Mouse (Mus musculus) kidney, embryonic 15.5 days (tissue): Measurements from ENCODE around the gene Etnk2. TPM values are rescaled to one million over a fixed set of nuclear protein-coding genes. Genes with fewer than 3 reads are reported as not detected.

Source experiments
- ATAC-seq: fragments of 200-750 bp; cut with Nextera tagmentation; replicated peaks from 2 replicates; pipeline ENCODE4 v1.8.0; 2017; ENCODE audit warnings: moderate TSS enrichment; ENCODE audit not compliant: low FRiP score
- H3K27ac ChIP-seq: fragments of 300-500 bp; sonication (generic); 2 replicates; pipeline ENCODE4 v1.5.1; 2015; ENCODE audit warnings: mild to moderate bottlenecking, inconsistent platforms
- H3K27me3 ChIP-seq: fragments of 300-500 bp; sonication (generic); 2 replicates; pipeline ENCODE4 v1.6.1; 2015; ENCODE audit warnings: inconsistent platforms
- H3K36me3 ChIP-seq: fragments of 300-500 bp; sonication (generic); 2 replicates; pipeline ENCODE4 v1.6.1; 2015; ENCODE audit warnings: inconsistent platforms
- H3K4me1 ChIP-seq: fragments of 300-500 bp; sonication (generic); 2 replicates; pipeline ENCODE4 v1.6.1; 2015; ENCODE audit warnings: inconsistent platforms
- H3K4me2 ChIP-seq: fragments of 300-500 bp; sonication (generic); 2 replicates; pipeline ENCODE4 v1.6.1; 2015; ENCODE audit warnings: moderate library complexity, mild to moderate bottlenecking, inconsistent platforms
- H3K4me3 ChIP-seq: fragments of 300-500 bp; sonication (generic); replicated peaks from 2 replicates; pipeline ENCODE4 v1.5.1; 2015; ENCODE audit warnings: mild to moderate bottlenecking, inconsistent platforms
- H3K9ac ChIP-seq: fragments of 300-500 bp; sonication (generic); 2 replicates; pipeline ENCODE4 v1.6.1; 2015; ENCODE audit warnings: mild to moderate bottlenecking, inconsistent platforms
- H3K9me3 ChIP-seq: fragments of 300-500 bp; sonication (generic); replicated peaks from 2 replicates; pipeline ENCODE4 v1.6.1; 2016; ENCODE audit warnings: inconsistent platforms
- WGBS: fragments of 180-500 bp; shearing (Covaris S2); methylation state at CpG from one replicate; pipeline ENCODE4 v1.1.7; 2015; ENCODE audit warnings: mixed read lengths; 5-methylcytosine and 5-hydroxymethylcytosine counted together
- polyA plus RNA-seq: library from polyadenylated mRNA; unstranded; fragments of >200 nt; fragmentation: Nextera tagmentation; extraction: Ambion mirVana; gene quantifications from 2 replicates; pipeline ENCODE4 v1.2.1, GENCODE M21; 2015

Gene Etnk2
- polyA plus RNA-seq = 3.3 and 4.0 TPM in 2 replicates

GRCm38 (mm10) chr1:133363276-133364021 is at the start of gene Etnk2:
TSS of gene Etnk2 (plus strand) at chr1:133363572.
- peak within 1 kb of the TSS; percentile 63 for H3K4me3 ChIP-seq
- H3K9ac ChIP-seq = peak within 1 kb of the TSS; percentile 55
- no peaks in the 10 kb centered on the region for H3K36me3 ChIP-seq
- peak within 1 kb of the TSS; percentile 93 for H3K4me2 ChIP-seq
- peaks cover 32% of the 10 kb centered on the region for H3K27me3 ChIP-seq
- H3K9me3 ChIP-seq = no peaks in the 10 kb centered on the region
- no peak within 1 kb of the TSS for H3K27ac ChIP-seq
- WGBS = 1% methylated on average over 52 of the region's 52 CpGs
- peak; percentile 81 for ATAC-seq
- H3K4me1 ChIP-seq = peaks cover 25% of the 10 kb centered on the region

DNA sequence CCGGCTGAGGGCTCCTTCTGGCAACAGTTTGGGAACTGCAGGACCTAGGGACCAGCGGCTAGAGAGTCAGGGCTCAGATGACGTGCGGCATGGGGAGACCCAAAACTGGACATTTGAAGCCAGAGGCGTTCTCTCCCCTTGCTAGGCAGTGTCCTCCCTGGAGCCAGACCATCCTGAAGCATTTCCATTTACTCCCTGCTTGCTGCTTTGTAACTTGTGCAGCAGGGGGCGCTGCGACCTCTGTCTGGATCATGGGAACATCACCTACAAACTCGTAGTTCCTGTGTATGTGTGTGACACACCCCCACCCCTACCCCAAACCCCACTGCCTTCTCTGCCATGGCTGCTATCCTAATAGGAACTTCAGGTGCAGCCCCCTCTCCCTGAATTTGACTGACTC is 49.0 kb upstream of the Etnk2 start:
- H3K4me2 ChIP-seq = no peak overlapping the region
- no peaks in the 10 kb centered on the region for H3K27me3 ChIP-seq
- WGBS = 28% methylated on average over 8 of the region's 8 CpGs
- no peak for ATAC-seq
- H3K27ac ChIP-seq = no peak overlapping the region
- no peak overlapping the region for H3K4me3 ChIP-seq
- no peaks in the 10 kb centered on the region for H3K9me3 ChIP-seq
- no peaks in the 10 kb centered on the region for H3K36me3 ChIP-seq
- no peak overlapping the region for H3K9ac ChIP-seq
- H3K4me1 ChIP-seq = peaks cover 32% of the 10 kb centered on the region

GRCm38 (mm10) chr1:133315775-133316174 is 47.6 kb upstream of the Etnk2 start:
- Histone ChIP-seq H3K4me3 (no peak overlapping the region), H3K9me3 (no peaks in the 10 kb centered on the region), H3K36me3 (no peaks in the 10 kb centered on the region), H3K27ac (no peak overlapping the region), H3K27me3 (no peaks in the 10 kb centered on the region), H3K9ac (no peak overlapping the region), H3K4me2 (no peak overlapping the region), H3K4me1 (peaks cover 18% of the 10 kb centered on the region)
- WGBS = 77% methylated on average over 6 of the region's 6 CpGs
- no peak for ATAC-seq

GRCm38 (mm10) chr1:133316577-133316976 is 46.8 kb upstream of the Etnk2 start:
- Histone ChIP-seq H3K27me3 (no peaks in the 10 kb centered on the region), H3K4me2 (no peak overlapping the region), H3K36me3 (no peaks in the 10 kb centered on the region), H3K9me3 (no peaks in the 10 kb centered on the region), H3K4me1 (peaks cover 12% of the 10 kb centered on the region), H3K9ac (no peak overlapping the region), H3K27ac (no peak overlapping the region), H3K4me3 (no peak overlapping the region)
- no peak for ATAC-seq
- 81% methylated on average over 4 of the region's 4 CpGs for WGBS

DNA sequence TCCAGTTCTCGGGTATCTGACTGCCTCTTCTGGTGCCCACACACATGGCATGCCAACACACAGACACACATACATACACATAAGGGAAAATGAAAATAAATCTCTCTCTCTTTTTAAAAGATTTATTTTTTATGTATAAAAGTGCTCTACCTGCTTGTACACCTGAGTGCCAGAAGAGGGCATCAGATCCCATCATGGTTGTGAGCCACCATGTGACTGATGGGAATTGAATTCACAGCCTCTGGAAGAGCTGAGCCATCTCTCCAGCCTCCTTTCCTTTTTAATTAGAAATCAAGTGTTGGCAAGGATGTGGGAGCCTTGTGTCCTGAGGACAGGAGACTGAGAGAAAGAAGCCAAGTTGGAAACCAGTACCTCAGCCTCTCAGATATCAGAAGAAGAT is 46.2 kb upstream of the Etnk2 start:
- no peaks in the 10 kb centered on the region for H3K27me3 ChIP-seq
- H3K4me1 ChIP-seq = peaks cover 7% of the 10 kb centered on the region
- H3K9ac ChIP-seq = no peak overlapping the region
- H3K4me3 ChIP-seq = no peak overlapping the region
- no peaks in the 10 kb centered on the region for H3K9me3 ChIP-seq
- ATAC-seq = no peak
- no peak overlapping the region for H3K27ac ChIP-seq
- 76% methylated on average over 1 of the region's 1 CpGs for WGBS
- no peaks in the 10 kb centered on the region for H3K36me3 ChIP-seq
- no peak overlapping the region for H3K4me2 ChIP-seq

DNA sequence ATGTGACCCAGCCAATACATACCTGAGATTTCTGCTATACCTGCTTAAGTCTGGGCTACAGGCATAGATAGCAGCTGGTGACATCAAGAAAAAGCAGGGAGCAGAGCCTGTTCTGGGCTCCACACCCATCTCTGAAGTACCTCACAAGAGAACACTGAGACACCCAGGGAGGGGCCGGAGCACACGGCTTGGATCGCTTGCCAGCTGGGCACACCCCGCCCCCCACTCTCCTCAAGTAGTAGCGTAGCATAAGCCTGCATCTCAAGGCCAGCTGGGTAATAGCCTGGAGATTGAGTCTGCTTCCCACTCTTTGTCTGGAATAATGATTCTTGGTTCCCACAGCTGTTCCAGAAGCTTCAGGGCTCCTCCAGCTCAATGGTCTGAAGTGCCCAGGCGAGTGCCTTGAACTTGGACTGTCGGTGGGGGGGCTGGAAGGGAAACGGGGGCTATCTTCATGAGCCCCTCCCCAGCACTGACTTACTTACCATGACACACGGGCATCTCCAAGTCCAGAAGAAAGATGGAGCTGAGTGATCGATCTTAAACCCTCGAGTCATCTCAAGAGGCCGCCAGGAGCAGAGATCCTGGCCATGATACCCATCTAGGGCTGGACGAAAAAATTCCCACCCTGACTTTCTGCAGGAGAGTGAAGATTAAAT is 42.0 kb upstream of the Etnk2 start, which contains the start of gene Kiss1:
Kiss1 (plus strand) TSS at position 609 of the 659 bp plus-strand sequence.
- Histone ChIP-seq H3K27me3 (no peaks in the 10 kb centered on the region), H3K4me3 (no peak within 1 kb of the TSS), H3K36me3 (no peaks in the 10 kb centered on the region), H3K9ac (no peak within 1 kb of the TSS), H3K27ac (no peak within 1 kb of the TSS), H3K4me2 (no peak within 1 kb of the TSS), H3K9me3 (no peaks in the 10 kb centered on the region), H3K4me1 (peaks cover 6% of the 10 kb centered on the region; the same call in 1 of the 2 replicates)
- WGBS = 84% methylated on average over 13 of the region's 13 CpGs
- no peak for ATAC-seq

DNA sequence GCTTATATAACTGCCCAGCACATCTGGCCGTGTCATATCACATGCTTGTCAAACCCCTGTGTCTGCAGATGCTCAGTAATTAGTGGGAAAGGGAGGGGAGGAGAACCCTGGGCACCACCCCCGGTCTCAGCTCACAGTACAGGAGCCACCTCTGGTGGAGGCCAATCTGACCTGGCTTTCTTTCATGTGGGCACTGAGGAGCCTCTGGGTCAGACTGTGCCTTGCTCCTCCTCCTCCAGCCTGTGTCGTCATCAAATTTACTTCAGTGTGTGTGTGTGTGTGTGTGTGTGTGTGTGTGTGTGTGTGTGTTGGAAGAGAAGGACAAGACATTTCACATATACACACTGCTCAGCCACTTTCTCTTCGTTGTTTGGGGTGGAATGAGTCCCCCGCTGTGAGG is 40.0 kb upstream of the Etnk2 start:
- no peaks in the 10 kb centered on the region for H3K36me3 ChIP-seq
- ATAC-seq = 0 out of 2 replicates have a peak, but pooled peaks have one; percentile 47
- H3K4me2 ChIP-seq = no peak overlapping the region
- H3K4me1 ChIP-seq = peaks cover 6% of the 10 kb centered on the region; the same call in 1 of the 2 replicates
- peaks cover 12% of the 10 kb centered on the region for H3K27me3 ChIP-seq
- no peak overlapping the region for H3K9ac ChIP-seq
- 34% methylated on average over 5 of the region's 5 CpGs for WGBS
- no peak overlapping the region for H3K27ac ChIP-seq
- no peak overlapping the region for H3K4me3 ChIP-seq
- H3K9me3 ChIP-seq = no peaks in the 10 kb centered on the region

DNA sequence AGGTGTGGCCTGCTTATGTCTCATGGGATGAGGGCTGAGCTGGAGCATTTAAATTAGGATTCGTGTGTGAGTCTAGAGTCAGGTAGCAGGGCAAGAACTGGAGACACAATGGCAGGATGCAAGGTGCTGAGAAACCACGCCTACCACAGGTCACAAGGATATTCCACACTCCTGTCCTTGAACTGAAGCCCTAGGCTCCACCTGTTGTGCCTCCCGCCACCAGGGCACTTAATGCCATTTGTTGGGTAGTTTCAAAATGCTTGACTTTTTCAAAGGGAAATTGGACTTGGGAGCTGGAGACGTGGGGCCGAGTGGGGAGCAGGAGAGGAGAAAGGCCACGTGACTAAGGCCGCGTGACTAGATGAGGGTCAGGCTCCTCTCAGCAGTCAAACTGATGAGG is 37.4 kb upstream of the Etnk2 start:
- no peaks in the 10 kb centered on the region for H3K9me3 ChIP-seq
- H3K4me3 ChIP-seq = no peak overlapping the region
- H3K4me1 ChIP-seq = peaks cover 13% of the 10 kb centered on the region
- ATAC-seq = no peak
- H3K27ac ChIP-seq = no peak overlapping the region
- no peaks in the 10 kb centered on the region for H3K36me3 ChIP-seq
- no peak overlapping the region for H3K9ac ChIP-seq
- no peak overlapping the region for H3K4me2 ChIP-seq
- H3K27me3 ChIP-seq = peaks cover 37% of the 10 kb centered on the region
- 77% methylated on average over 8 of the region's 8 CpGs for WGBS

DNA sequence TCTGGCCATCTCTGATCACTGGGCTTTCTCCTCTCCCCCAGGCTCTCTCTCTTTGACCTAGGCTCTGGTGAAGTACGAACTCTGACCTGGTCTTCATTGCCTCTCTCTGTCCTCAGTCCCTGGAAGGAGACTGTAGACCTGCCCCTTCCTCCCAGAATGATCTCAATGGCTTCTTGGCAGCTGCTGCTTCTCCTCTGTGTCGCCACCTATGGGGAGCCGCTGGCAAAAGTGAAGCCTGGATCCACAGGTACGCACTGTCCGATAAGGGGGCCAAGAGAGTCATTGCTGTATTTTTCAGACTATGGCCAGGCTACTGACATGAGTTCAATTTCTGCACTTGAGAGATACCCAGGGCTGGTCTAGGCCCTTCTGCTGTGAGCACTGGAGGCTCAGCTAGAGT is 36.3 kb upstream of the Etnk2 start:
- Histone ChIP-seq H3K9ac (no peak overlapping the region), H3K9me3 (no peaks in the 10 kb centered on the region), H3K27me3 (peaks cover 43% of the 10 kb centered on the region), H3K36me3 (no peaks in the 10 kb centered on the region), H3K4me3 (no peak overlapping the region), H3K4me2 (no peak overlapping the region), H3K27ac (no peak overlapping the region), H3K4me1 (peaks cover 13% of the 10 kb centered on the region)
- ATAC-seq = no peak
- 57% methylated on average over 5 of the region's 5 CpGs for WGBS

DNA sequence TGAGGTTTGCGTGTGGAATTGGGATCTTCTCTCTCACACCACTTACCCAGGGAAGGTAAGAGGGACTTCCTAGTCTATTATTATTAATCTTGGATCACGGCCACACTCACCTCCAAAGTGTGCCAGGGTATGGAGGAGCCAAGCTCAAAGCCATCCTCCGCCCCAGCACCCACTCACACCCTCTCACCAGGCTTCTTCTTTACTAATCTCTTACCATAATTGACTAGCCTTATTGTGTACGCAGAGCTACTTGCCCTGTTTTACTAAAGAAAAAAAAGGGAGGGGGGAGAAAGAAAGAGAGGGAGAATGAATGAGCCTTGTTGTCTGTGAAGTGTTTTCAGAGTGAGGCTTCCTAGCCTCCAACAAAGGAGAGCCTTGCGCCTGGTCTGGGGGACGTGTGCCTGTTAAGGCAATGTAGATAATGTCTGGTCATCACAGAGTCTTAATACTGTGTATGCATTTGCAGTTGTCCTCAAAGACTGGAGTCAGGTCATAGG is 35.0 kb upstream of the Etnk2 start:
- no peak overlapping the region for H3K27ac ChIP-seq
- no peak overlapping the region for H3K4me2 ChIP-seq
- H3K4me3 ChIP-seq = no peak overlapping the region
- H3K4me1 ChIP-seq = peaks cover 8% of the 10 kb centered on the region
- ATAC-seq = no peak
- no peaks in the 10 kb centered on the region for H3K36me3 ChIP-seq
- no peak overlapping the region for H3K9ac ChIP-seq
- 91% methylated on average over 6 of the region's 6 CpGs for WGBS
- H3K9me3 ChIP-seq = no peaks in the 10 kb centered on the region
- H3K27me3 ChIP-seq = peaks cover 43% of the 10 kb centered on the region

DNA sequence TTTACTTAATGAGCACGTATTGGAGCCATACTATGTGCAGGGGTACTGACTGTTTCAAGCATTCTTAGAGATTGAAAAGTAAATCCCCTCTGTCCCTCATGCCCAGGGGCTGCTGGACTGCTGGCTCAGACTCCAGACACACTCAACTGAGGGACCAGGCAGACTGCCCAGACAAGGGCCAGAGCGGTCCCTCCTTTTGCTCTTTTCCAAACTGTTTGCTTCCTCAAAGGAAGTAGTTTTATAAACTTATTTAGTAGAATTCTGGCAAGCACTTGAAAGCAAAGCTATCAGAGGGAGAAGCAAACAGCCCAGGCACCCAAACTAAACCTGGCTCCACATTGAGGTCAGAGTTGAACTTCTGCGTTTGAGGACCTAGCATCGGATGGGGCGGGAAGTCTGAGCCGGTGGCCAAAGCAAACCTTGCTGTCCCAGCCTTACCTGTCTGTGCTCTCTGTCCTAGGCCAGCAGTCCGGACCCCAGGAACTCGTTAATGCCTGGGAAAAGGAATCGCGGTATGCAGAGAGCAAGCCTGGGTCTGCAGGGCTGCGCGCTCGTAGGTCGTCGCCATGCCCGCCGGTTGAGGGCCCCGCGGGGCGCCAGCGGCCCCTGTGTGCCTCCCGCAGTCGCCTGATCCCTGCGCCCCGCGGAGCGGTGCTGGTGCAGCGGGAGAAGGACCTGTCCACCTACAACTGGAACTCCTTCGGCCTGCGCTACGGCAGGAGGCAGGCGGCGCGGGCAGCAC is 34.3 kb upstream of the Etnk2 start:
- peaks cover 8% of the 10 kb centered on the region for H3K4me1 ChIP-seq
- H3K36me3 ChIP-seq = no peaks in the 10 kb centered on the region
- peaks cover 43% of the 10 kb centered on the region for H3K27me3 ChIP-seq
- no peak overlapping the region for H3K27ac ChIP-seq
- H3K9me3 ChIP-seq = no peaks in the 10 kb centered on the region
- no peak; the same call in 1 of the 2 replicates for ATAC-seq
- 0 out of 2 replicates have a peak overlapping the region, but pooled peaks have one; percentile 15 for H3K9ac ChIP-seq
- peak overlapping the region; percentile 31 for H3K4me3 ChIP-seq
- H3K4me2 ChIP-seq = peak overlapping the region; percentile 61
- WGBS = 8% methylated on average over 34 of the region's 34 CpGs

GRCm38 (mm10) chr1:133329638-133329964 is 33.8 kb upstream of the Etnk2 start:
- Histone ChIP-seq H3K4me1 (peaks cover 8% of the 10 kb centered on the region), H3K9me3 (no peaks in the 10 kb centered on the region), H3K4me2 (peak overlapping the region; percentile 61), H3K27ac (no peak overlapping the region), H3K4me3 (peak overlapping the region; percentile 31), H3K36me3 (no peaks in the 10 kb centered on the region), H3K27me3 (peaks cover 43% of the 10 kb centered on the region), H3K9ac (0 out of 2 replicates have a peak overlapping the region, but pooled peaks have one; percentile 15)
- 28% methylated on average over 7 of the region's 7 CpGs for WGBS
- no peak for ATAC-seq
